Mouse (Mus musculus) cerebellum, postnatal 4 days (tissue): ENCODE results near the gene Mlec.
"Not testable (repeated sequence)": the region's sequence is repeated elsewhere in the genome, so short reads cannot be mapped to it uniquely, and the experiment has no call there.

Experiments
- DNase-seq, 2 experiments: peaks; one replicate each; pipeline ENCODE4 v3.0.0; 2022; ENCODE audit warnings: low spot score in 2 of 2, mixed read lengths in 1 of 2

The Mlec gene

GRCm38 (mm10) chr5:115181248-115181940 lies 23.4 kb upstream of the Mlec start:
- peak in 1 of 2 experiments; percentile 44 for DNase-seq

GRCm38 (mm10) chr5:115179596-115179995 lies 21.6 kb upstream of the Mlec start:
- no peak for DNase-seq

- no peak for DNase-seq
These were observed 19.9 kb upstream of the Mlec start for GRCm38 (mm10) chr5:115177866-115178265.

- no peak for DNase-seq
These were observed 16.6 kb upstream of the Mlec start for GRCm38 (mm10) chr5:115174554-115174953.

- DNase-seq = no peak
These were observed 12.2 kb upstream of the Mlec start for GRCm38 (mm10) chr5:115170150-115170549.

GRCm38 (mm10) chr5:115168641-115169415 lies 10.8 kb upstream of the Mlec start:
- peak in 1 of 2 experiments; percentile 34 for DNase-seq

- no peak for DNase-seq
These were observed 9.4 kb upstream of the Mlec start for GRCm38 (mm10) chr5:115167396-115167795.

- no peak for DNase-seq
These were observed 8.8 kb upstream of the Mlec start for GRCm38 (mm10) chr5:115166815-115167194.

GRCm38 (mm10) chr5:115165895-115166814 lies 8.2 kb upstream of the Mlec start:
- DNase-seq = peak in 1 of 2 experiments; percentile 64

- no peak for DNase-seq
These were observed 7.4 kb upstream of the Mlec start for GRCm38 (mm10) chr5:115165351-115165750.

GRCm38 (mm10) chr5:115164446-115164845 lies 6.5 kb upstream of the Mlec start:
- DNase-seq = not testable (repeated sequence)

- DNase-seq = peak in 1 of 2 experiments; percentile 57
These were observed 5.6 kb upstream of the Mlec start for GRCm38 (mm10) chr5:115163563-115163962.

GRCm38 (mm10) chr5:115161940-115162279 lies 3.9 kb upstream of the Mlec start:
- not testable (repeated sequence) for DNase-seq

- no peak for DNase-seq
These were observed 3.3 kb upstream of the Mlec start for GRCm38 (mm10) chr5:115161064-115161939.

- no peak for DNase-seq
These were observed 2.7 kb upstream of the Mlec start for GRCm38 (mm10) chr5:115160655-115161054.

- DNase-seq = no peak
These were observed 1.2 kb upstream of the Mlec start for GRCm38 (mm10) chr5:115159165-115159564.

GRCm38 (mm10) chr5:115156933-115157589 lies 918 bp downstream of the Mlec start:
- peak in 1 of 2 experiments; percentile 26 for DNase-seq

- no peak for DNase-seq
These were observed 1.6 kb downstream of the Mlec start for GRCm38 (mm10) chr5:115156401-115156800.

- no peak for DNase-seq
These were observed 2.1 kb downstream of the Mlec start for GRCm38 (mm10) chr5:115155831-115156230.

GRCm38 (mm10) chr5:115155156-115155631 lies 2.8 kb downstream of the Mlec start:
- DNase-seq = no peak
